Mouse (Mus musculus) colon, adult 2 months (tissue): ENCODE data around the gene Vmn1r214. TPM values are rescaled to one million over a fixed set of nuclear protein-coding genes. Genes with fewer than 3 reads are reported as not detected.

Experiments
- polyA plus RNA-seq: library from polyadenylated mRNA; depleted of rRNA; stranded (reverse); fragments of >200 nt; gene quantifications from 2 replicates; pipeline ENCODE4 v1.2.3, GENCODE M21; 2012; rRNA removed

Gene Vmn1r214
- not detected in 2 replicates for polyA plus RNA-seq

GRCm38 (mm10) chr13:23030118-23030517 is at the start of gene Vmn1r214:
Gene Vmn1r214, plus strand, starts transcription at chr13:23030418.

GRCm38 (mm10) chr13:23007356-23007755 is 22.9 kb upstream of the Vmn1r214 start, which contains the start of gene Vmn1r213:
Gene Vmn1r213, plus strand, starts transcription at chr13:23007656.

GRCm38 (mm10) chr13:23067725-23068124 is 37.5 kb downstream of the Vmn1r214 start, which contains the start of gene Vmn1r215:
Gene Vmn1r215, plus strand, starts transcription at chr13:23068025.

Other genes starting within 250 kb of the Vmn1r214 start
- not detected in 2 replicates for gene Vmn1r209, start 220.7 kb upstream of the Vmn1r214 start, polyA plus RNA-seq
- not detected in 2 replicates for gene Vmn1r210, start 199.1 kb upstream of the Vmn1r214 start, polyA plus RNA-seq
- gene Vmn1r211, start 172.9 kb upstream of the Vmn1r214 start, polyA plus RNA-seq: not detected in 2 replicates
- not detected in 2 replicates for gene Vmn1r212, start 146.2 kb upstream of the Vmn1r214 start, polyA plus RNA-seq
- not detected in 2 replicates for gene Vmn1r213, start 22.8 kb upstream of the Vmn1r214 start, polyA plus RNA-seq
- not detected in 2 replicates for gene Vmn1r215, start 37.6 kb downstream of the Vmn1r214 start, polyA plus RNA-seq
- gene Vmn1r217, start 87.8 kb downstream of the Vmn1r214 start, polyA plus RNA-seq: not detected in 2 replicates
- gene Vmn1r218, start 102.7 kb downstream of the Vmn1r214 start, polyA plus RNA-seq: not detected in 2 replicates
- not detected in 2 replicates for gene Vmn1r219, start 128.9 kb downstream of the Vmn1r214 start, polyA plus RNA-seq
- not detected in 2 replicates for gene Vmn1r220, start 157.6 kb downstream of the Vmn1r214 start, polyA plus RNA-seq
- not detected in 2 replicates for gene Vmn1r221, start 183.7 kb downstream of the Vmn1r214 start, polyA plus RNA-seq
- gene Vmn1r222, start 205.5 kb downstream of the Vmn1r214 start, polyA plus RNA-seq: not detected in 2 replicates
- gene Vmn1r223, start 216.7 kb downstream of the Vmn1r214 start, polyA plus RNA-seq: not detected in 2 replicates